Mouse (Mus musculus) neural tube, embryonic 13.5 days (tissue): ENCODE measurements around the gene Npas4. TPM values are rescaled to one million over a fixed set of nuclear protein-coding genes. Genes with fewer than 3 reads are reported as not detected.

ENCODE experiments used
- polyA plus RNA-seq: library from polyadenylated mRNA; unstranded; fragments of >200 nt; fragmentation: Nextera tagmentation; extraction: Ambion mirVana; gene quantifications from 2 replicates; pipeline ENCODE4 v1.2.1, GENCODE M21; 2015

Gene Npas4
- polyA plus RNA-seq, 1 experiment from 2014 or later, result 0.25 TPM

Other genes starting within 250 kb of the Npas4 start
- 164 and 184 TPM in 2 replicates for gene Rbm4b, start 233.8 kb downstream of the Npas4 start, polyA plus RNA-seq
- gene Rbm4, start 196.4 kb downstream of the Npas4 start, polyA plus RNA-seq, result 94.7 and 110 TPM in 2 replicates
- gene Gm21992, start 178.7 kb downstream of the Npas4 start, polyA plus RNA-seq, result 28.5 and 37.3 TPM in 2 replicates
- 64.0 and 69.5 TPM in 2 replicates for gene Rbm14, start 178.7 kb downstream of the Npas4 start, polyA plus RNA-seq
- 43.7 and 44.7 TPM in 2 replicates for gene Ccs, start 151.0 kb downstream of the Npas4 start, polyA plus RNA-seq
- 0.35 and 0.45 TPM in 2 replicates for gene Ccdc87, start 150.9 kb downstream of the Npas4 start, polyA plus RNA-seq
- 66.7 and 70.4 TPM in 2 replicates for gene Ctsf, start 135.2 kb downstream of the Npas4 start, polyA plus RNA-seq
- gene Actn3, start 112.4 kb downstream of the Npas4 start, polyA plus RNA-seq, result 3.1 and 3.2 TPM in 2 replicates
- gene Zdhhc24, start 111.6 kb downstream of the Npas4 start, polyA plus RNA-seq, result 19.5 and 22.1 TPM in 2 replicates
- gene Bbs1, start 83.7 kb downstream of the Npas4 start, polyA plus RNA-seq, result 7.6 and 9.4 TPM in 2 replicates
- gene Dpp3, start 62.0 kb downstream of the Npas4 start, polyA plus RNA-seq, result 109 and 120 TPM in 2 replicates
- gene Peli3, start 47.2 kb downstream of the Npas4 start, polyA plus RNA-seq, result 8.1 and 9.3 TPM in 2 replicates
- 105 and 117 TPM in 2 replicates for gene Mrpl11, start 28.2 kb downstream of the Npas4 start, polyA plus RNA-seq
- 7.9 TPM in 2 replicates for gene Slc29a2, start 33.5 kb upstream of the Npas4 start, polyA plus RNA-seq
- gene B4gat1, start 48.5 kb upstream of the Npas4 start, polyA plus RNA-seq, result 61.1 and 64.5 TPM in 2 replicates
- 3.1 and 5.1 TPM in 2 replicates for gene AC124502.3, start 48.6 kb upstream of the Npas4 start, polyA plus RNA-seq
- gene Brms1, start 51.0 kb upstream of the Npas4 start, polyA plus RNA-seq, result 43.5 and 51.7 TPM in 2 replicates
- 1.4 TPM in 2 replicates for gene Rin1, start 60.2 kb upstream of the Npas4 start, polyA plus RNA-seq
- gene Cd248, start 77.8 kb upstream of the Npas4 start, polyA plus RNA-seq, result 26.3 and 28.2 TPM in 2 replicates
- gene Tmem151a, start 95.2 kb upstream of the Npas4 start, polyA plus RNA-seq, result 8.4 and 10.1 TPM in 2 replicates
- 51.3 and 67.5 TPM in 2 replicates for gene Yif1a, start 98.2 kb upstream of the Npas4 start, polyA plus RNA-seq
- 267 and 318 TPM in 2 replicates for gene Cnih2, start 108.2 kb upstream of the Npas4 start, polyA plus RNA-seq
- gene Rab1b, start 116.8 kb upstream of the Npas4 start, polyA plus RNA-seq, result 211 and 234 TPM in 2 replicates
- gene Klc2, start 128.2 kb upstream of the Npas4 start, polyA plus RNA-seq, result 73.7 and 80.2 TPM in 2 replicates